Mouse (Mus musculus) heart, adult 2 months (tissue): Measurements from ENCODE around the gene Acvrl1. TPM values are rescaled to one million over a fixed set of nuclear protein-coding genes. Genes with fewer than 3 reads are reported as not detected.

Experiments used
- DNase-seq, 2 experiments: peaks; one replicate each; pipeline ENCODE4 v3.0.0; 2021
- H3K27ac ChIP-seq: fragments of 200-600 bp; 2 replicates; pipeline ENCODE4 v1.8.1; 2022
- H3K27me3 ChIP-seq: fragments of 200-500 bp; 2 replicates; pipeline ENCODE4 v1.6.1; 2012; ENCODE audit warnings: mild to moderate bottlenecking, low read length, inconsistent platforms, mixed read lengths; ENCODE audit not compliant: control insufficient read depth, insufficient read depth
- H3K36me3 ChIP-seq: fragments of 200-500 bp; 2 replicates; pipeline ENCODE4 v1.6.1; 2012; ENCODE audit warnings: low read length, inconsistent platforms; ENCODE audit not compliant: control insufficient read depth, insufficient read depth
- H3K4me1 ChIP-seq: fragments of 200-500 bp; 2 replicates; pipeline ENCODE4 v1.6.1; 2011; ENCODE audit warnings: low read length; ENCODE audit not compliant: control insufficient read depth, insufficient read depth
- H3K4me3 ChIP-seq: fragments of 200-600 bp; 2 replicates; pipeline ENCODE4 v1.8.1; 2022
- H3K79me2 ChIP-seq: fragments of 200-500 bp; replicated peaks from 2 replicates; pipeline ENCODE4 v1.6.1; 2012; ENCODE audit warnings: mild to moderate bottlenecking, inconsistent platforms, low read length, moderate library complexity, mixed read lengths; ENCODE audit not compliant: control insufficient read depth, insufficient read depth
- H3K9ac ChIP-seq: fragments of 200-500 bp; 2 replicates; pipeline ENCODE4 v1.6.1; 2012; ENCODE audit warnings: low read depth, mild to moderate bottlenecking, control low read depth, inconsistent platforms, low read length, mixed read lengths
- CTCF ChIP-seq: fragments of 200-600 bp; IDR thresholded peaks from 2 replicates; pipeline ENCODE4 v1.8.1; 2022; ENCODE audit warnings: antibody characterized with exemption, mild to moderate bottlenecking, moderate library complexity
- EP300 ChIP-seq: fragments of 200-500 bp; IDR thresholded peaks from 2 replicates; pipeline ENCODE4 v1.6.1; 2011; ENCODE audit warnings: low read depth, low read length, control low read depth; ENCODE audit not compliant: insufficient read depth
- POLR2A ChIP-seq: fragments of 200-500 bp; IDR thresholded peaks from 2 replicates; pipeline ENCODE4 v1.6.1; 2011; ENCODE audit warnings: mild to moderate bottlenecking, low read depth, low read length, control low read depth; ENCODE audit not compliant: insufficient read depth
- WGBS: fragments of 180-500 bp; shearing (Covaris S2); methylation state at CpG from one replicate; pipeline ENCODE4 v1.1.7; 2018; 5-methylcytosine and 5-hydroxymethylcytosine counted together
- intact Hi-C: fragments of 180-260 bp; cut with DNase I; formaldehyde crosslinking; loops from one replicate; pipeline ENCODE4 v1.15.1; 2025
- polyA plus RNA-seq: library from polyadenylated mRNA; depleted of rRNA; stranded (reverse); fragments of >200 nt; gene quantifications from 2 replicates; pipeline ENCODE4 v1.2.3, GENCODE M21; 2012
- total RNA-seq, 2 experiments: library from RNA; stranded (reverse); gene quantifications; 2 replicates each; pipeline ENCODE4 v1.2.3; 2021

Gene Acvrl1
- total and polyA plus RNA-seq, 3 experiments = 24.1 to 35.0 (median 29.5) TPM

GRCm38 (mm10) chr15:101145424-101146099 is 17.2 kb downstream of the Acvrl1 start:
- TF ChIP-seq EP300 (peak; percentile 97), POLR2A (peak; percentile 97), CTCF (no peak; the same call in 1 of the 2 replicates)
- Histone ChIP-seq H3K27me3 (no peaks in the 10 kb centered on the region), H3K36me3 (no peaks in the 10 kb centered on the region; the same call in 1 of the 2 replicates), H3K79me2 (no peaks in the 10 kb centered on the region), H3K4me3 (peak overlapping the region; percentile 28), H3K27ac (peak overlapping the region; percentile 74), H3K9ac (0 out of 2 replicates have a peak overlapping the region, but pooled peaks have one; percentile 7), H3K4me1 (peaks cover 27% of the 10 kb centered on the region)
- intact Hi-C loops = loop anchor here (1.0 to 2.0 kb wide), 3 partner anchors 15 to 32 kb away; no protein-coding TSS in a partner anchor
- 9% methylated on average over 19 of the region's 19 CpGs for WGBS
- peak; percentile 96 for DNase-seq

GRCm38 (mm10) chr15:101146100-101146965 is 18.0 kb downstream of the Acvrl1 start:
- no peaks in the 10 kb centered on the region for H3K79me2 ChIP-seq
- peaks cover 22% of the 10 kb centered on the region for H3K4me1 ChIP-seq
- WGBS = 32% methylated on average over 15 of the region's 15 CpGs
- no peaks in the 10 kb centered on the region for H3K27me3 ChIP-seq
- peak; percentile 32 to 59 for DNase-seq
- H3K36me3 ChIP-seq = no peaks in the 10 kb centered on the region; the same call in 1 of the 2 replicates
- H3K27ac ChIP-seq = peak overlapping the region; percentile 74
- intact Hi-C loops = no loop called here
- TF ChIP-seq CTCF = no peak
- no peak for TF ChIP-seq EP300
- TF ChIP-seq POLR2A = no peak
- H3K9ac ChIP-seq = 0 out of 2 replicates have a peak overlapping the region, but pooled peaks have one; percentile 13
- H3K4me3 ChIP-seq = peak overlapping the region; percentile 28

GRCm38 (mm10) chr15:101147115-101147909 is 19.0 kb downstream of the Acvrl1 start:
- H3K79me2 ChIP-seq = no peaks in the 10 kb centered on the region
- TF ChIP-seq EP300 (no peak), CTCF (no peak), POLR2A (no peak)
- peak overlapping the region; percentile 21; the same call in 1 of the 2 replicates for H3K9ac ChIP-seq
- H3K27ac ChIP-seq = peak overlapping the region; percentile 61
- no peaks in the 10 kb centered on the region; the same call in 1 of the 2 replicates for H3K36me3 ChIP-seq
- H3K4me3 ChIP-seq = no peak overlapping the region
- WGBS = 27% methylated on average over 16 of the region's 16 CpGs
- DNase-seq = no peak
- intact Hi-C loops = loop anchor here (1.0 kb wide), 1 partner anchor 98 kb away; no protein-coding TSS in a partner anchor
- no peaks in the 10 kb centered on the region for H3K27me3 ChIP-seq
- H3K4me1 ChIP-seq = peaks cover 22% of the 10 kb centered on the region

GRCm38 (mm10) chr15:101147910-101148273 is 19.6 kb downstream of the Acvrl1 start:
- H3K9ac ChIP-seq = no peak overlapping the region
- H3K27me3 ChIP-seq = no peaks in the 10 kb centered on the region
- intact Hi-C loops = loop anchor here (1.0 to 2.0 kb wide), 2 partner anchors 51 to 99 kb away; no protein-coding TSS in a partner anchor
- H3K4me1 ChIP-seq = peaks cover 22% of the 10 kb centered on the region
- WGBS = 5% methylated on average over 6 of the region's 6 CpGs
- no peaks in the 10 kb centered on the region for H3K79me2 ChIP-seq
- H3K27ac ChIP-seq = peak overlapping the region; percentile 61
- DNase-seq = peak; percentile 45 to 60
- TF ChIP-seq EP300 = no peak
- TF ChIP-seq CTCF = no peak
- H3K4me3 ChIP-seq = no peak overlapping the region
- H3K36me3 ChIP-seq = no peaks in the 10 kb centered on the region; the same call in 1 of the 2 replicates

GRCm38 (mm10) chr15:101148604-101149003 is 20.3 kb downstream of the Acvrl1 start:
- no peaks in the 10 kb centered on the region for H3K79me2 ChIP-seq
- no peak for TF ChIP-seq CTCF
- no peak for TF ChIP-seq POLR2A
- TF ChIP-seq EP300 = no peak
- DNase-seq = no peak
- peak overlapping the region; percentile 61; the same call in 1 of the 2 replicates for H3K27ac ChIP-seq
- H3K4me3 ChIP-seq = no peak overlapping the region
- intact Hi-C loops = loop anchor here (2.0 kb wide), 1 partner anchor 50 kb away; no protein-coding TSS in a partner anchor
- H3K4me1 ChIP-seq = peaks cover 22% of the 10 kb centered on the region
- WGBS = 70% methylated on average over 6 of the region's 6 CpGs
- no peaks in the 10 kb centered on the region for H3K27me3 ChIP-seq
- no peaks in the 10 kb centered on the region; the same call in 1 of the 2 replicates for H3K36me3 ChIP-seq
- H3K9ac ChIP-seq = no peak overlapping the region
